Mouse (Mus musculus) gastrocnemius, adult 18-20 months (tissue): ENCODE data around the gene Cntnap2. TPM values are rescaled to one million over a fixed set of nuclear protein-coding genes. Genes with fewer than 3 reads are reported as not detected.

Source experiments
- DNase-seq: peaks from one replicate; pipeline ENCODE4 v3.0.0; 2021; ENCODE audit warnings: low spot score
- total RNA-seq, 2 experiments: library from RNA; stranded (reverse); gene quantifications; 2 replicates each; pipeline ENCODE4 v1.2.3; 2021

The Cntnap2 gene
- total RNA-seq, 2 experiments from 2014 or later, result 7.5 to 8.3 TPM

DNA sequence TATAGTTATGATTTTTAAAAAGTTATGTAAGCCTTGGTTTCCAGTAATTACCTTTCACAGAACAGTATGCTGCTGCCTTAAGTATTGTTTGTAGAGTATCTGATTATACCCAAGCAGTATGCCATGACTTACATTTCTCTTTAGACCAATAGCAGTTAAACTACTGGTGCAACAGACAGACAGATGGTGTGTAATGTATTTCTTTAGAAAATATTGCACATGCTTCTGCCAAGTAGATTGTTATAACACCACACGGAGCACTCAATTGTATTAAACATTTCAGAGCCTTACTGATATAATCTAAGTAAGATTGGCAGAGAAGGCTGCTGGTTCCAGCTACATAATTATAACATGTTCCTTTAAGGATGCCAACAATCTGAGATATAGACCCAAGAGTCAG, 1609.9 kb downstream of the Cntnap2 start:
- DNase-seq, result no peak

DNA sequence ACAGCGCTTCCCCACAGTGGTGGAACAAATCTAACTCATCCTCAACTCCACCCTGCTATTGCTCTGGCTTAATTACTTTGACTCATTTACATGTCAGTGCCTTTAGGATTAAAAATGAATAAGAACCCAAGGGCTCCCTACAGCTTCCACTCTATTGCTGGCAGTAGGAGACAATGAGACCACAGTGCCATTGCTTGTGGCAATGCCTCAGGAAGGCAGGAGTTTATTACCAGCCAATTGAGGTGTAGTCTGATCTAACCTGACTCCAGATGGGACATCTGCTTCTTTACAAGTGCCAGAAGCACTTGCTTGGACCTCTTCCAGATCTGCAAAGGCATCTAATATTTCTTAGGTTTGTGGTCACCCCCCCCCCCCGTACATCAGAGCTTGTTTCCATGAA, 1615.9 kb downstream of the Cntnap2 start:
- DNase-seq, result no peak

DNA sequence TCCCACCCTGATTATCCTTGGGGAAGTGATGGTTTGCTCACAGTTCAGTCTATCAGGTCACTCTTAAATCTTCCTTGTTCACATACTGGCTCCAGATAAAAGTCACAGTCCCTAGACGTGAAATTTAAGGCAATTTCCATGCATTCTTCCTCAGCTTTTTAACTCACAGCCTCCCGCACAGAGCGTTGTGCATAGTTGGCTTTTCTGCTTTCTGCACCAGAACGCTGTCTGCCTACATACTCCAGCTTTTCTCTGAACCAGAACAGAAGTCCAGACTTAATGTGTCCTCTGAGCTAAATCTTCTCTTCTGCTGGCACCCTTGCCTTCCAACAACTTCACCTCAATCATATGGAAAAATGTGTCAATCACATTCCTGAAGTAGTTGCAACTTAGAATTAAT, 1616.5 kb downstream of the Cntnap2 start:
- DNase-seq, result no peak

DNA sequence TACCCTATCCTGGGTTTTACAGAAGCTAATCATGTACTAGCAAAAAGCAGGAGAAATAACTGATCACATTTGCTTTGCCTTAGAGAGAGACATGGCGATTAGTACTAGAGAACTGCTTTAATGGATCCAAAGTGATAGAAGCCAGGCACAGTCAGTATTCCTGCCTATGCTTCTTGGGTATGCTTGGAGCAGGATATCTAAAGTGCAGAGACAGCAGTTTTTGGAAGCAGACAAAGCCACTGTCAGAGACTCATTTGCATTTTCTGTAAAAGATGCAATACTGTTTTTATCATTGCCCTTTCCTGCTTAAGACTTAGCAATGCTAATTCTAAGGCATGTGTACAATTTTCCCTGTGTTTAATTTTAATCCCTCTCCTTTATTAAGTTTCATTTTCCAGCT, 1637.0 kb downstream of the Cntnap2 start:
- DNase-seq, result no peak

- DNase-seq, result no peak
These were observed 1640.2 kb downstream of the Cntnap2 start for GRCm38 (mm10) chr6:46699343-46699742.

- no peak for DNase-seq
These were observed 1645.4 kb downstream of the Cntnap2 start for GRCm38 (mm10) chr6:46704293-46705170.

- no peak for DNase-seq
These were observed 1646.8 kb downstream of the Cntnap2 start for GRCm38 (mm10) chr6:46705926-46706325.

DNA sequence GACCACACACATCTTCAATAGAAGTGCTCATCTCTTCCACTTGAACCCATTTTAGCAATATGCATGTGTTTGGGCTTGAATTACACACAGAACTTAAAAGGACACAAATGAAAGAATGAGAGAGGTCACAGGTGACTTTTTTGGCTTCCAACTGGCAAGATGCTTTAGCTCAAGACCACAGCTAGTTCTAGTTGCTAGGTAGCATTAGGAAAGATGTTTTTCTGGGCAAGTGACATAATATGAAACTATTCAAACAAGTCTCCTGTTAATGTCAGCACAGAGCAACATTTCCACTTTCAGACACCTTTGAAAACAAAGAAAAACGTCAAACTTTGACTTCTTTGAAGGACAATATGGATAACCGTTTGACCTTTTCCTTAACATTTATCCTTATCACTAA, 1657.4 kb downstream of the Cntnap2 start:
- no peak for DNase-seq

- DNase-seq, result no peak
These were observed 1674.6 kb downstream of the Cntnap2 start for GRCm38 (mm10) chr6:46733794-46734193.

DNA sequence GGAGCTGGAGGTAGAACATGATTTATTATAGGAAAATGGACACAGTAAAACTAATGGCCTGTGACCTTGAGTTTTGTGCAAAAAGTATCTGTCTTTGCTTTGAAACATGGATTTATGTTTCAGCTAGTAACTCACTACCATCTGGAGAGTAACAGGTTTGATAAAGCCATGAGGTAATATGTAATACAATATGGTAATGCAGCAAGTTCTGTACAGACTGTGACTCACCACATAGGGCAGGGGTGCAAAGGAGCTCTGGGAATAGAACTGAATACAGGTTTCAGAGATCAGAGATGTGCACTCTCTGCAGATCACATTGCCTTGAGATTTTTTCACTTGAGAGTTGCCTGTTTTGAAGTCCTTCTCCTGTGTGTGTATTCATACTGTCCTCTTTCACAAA, 1689.3 kb downstream of the Cntnap2 start:
- no peak for DNase-seq

- no peak for DNase-seq
These were observed 1704.3 kb downstream of the Cntnap2 start for GRCm38 (mm10) chr6:46763481-46763880.

- DNase-seq, result no peak
These were observed 1715.4 kb downstream of the Cntnap2 start for GRCm38 (mm10) chr6:46774529-46774928.

DNA sequence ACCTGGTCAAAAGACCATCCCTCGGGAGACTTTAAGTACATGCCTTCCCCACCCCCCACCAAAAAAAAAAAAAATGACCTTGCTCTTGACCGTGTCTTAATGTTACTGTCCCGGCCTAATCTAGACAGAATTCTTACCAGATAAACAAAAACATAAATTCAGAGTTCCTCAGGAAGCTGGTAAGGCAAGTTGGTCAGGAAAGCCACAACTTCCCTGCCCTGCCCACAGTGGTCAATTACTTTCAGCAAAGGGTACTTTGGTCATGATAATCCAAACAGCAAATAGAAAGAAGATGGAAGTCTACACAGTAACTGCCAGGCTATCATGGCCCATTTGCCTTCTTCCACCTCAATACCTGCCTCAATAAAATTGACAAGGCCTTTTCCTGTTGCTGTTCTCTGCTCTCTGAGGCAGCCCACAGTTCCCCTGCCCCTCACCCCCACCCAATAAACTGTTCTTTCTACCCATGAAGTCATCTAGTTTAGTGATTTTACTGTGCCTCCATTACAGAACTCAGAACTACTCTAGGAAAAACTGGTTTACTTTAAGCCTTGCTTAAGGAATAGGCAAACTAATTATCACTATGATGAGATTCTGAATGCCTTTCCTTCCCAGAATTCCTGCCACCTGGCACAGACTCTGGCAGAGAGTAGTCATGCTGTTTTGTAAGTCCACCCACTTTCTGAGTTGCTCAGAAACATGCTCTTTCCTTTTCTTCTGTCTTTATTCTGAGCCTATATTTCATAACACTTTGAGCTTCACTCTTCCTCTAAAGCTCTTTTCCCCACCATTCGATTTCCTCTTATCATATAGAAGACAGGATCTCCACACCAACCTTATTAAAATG, 1743.3 kb downstream of the Cntnap2 start:
- DNase-seq, result no peak

DNA sequence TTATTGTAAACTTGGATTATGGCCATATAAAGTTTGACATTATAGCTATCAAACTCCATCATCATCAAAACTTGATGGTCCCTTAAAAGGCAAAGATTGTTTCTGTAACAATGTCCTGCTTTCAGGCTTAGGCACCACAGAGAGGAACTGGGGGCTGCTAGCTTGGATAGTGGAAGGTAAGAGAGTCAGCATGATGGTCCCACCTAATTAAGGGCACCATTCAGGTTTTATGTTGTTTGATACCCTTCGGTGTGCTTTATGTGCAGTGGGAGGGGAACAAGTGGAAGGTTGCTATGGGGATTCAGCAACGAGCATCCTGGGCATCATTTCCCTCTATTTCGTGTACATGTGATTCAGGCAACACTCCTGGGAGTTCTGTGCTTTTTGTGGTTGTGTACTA, 1797.5 kb downstream of the Cntnap2 start:
- DNase-seq, result no peak

- no peak for DNase-seq
These were observed 1801.9 kb downstream of the Cntnap2 start for GRCm38 (mm10) chr6:46861076-46861475.

GRCm38 (mm10) chr6:46866317-46866716, 1807.2 kb downstream of the Cntnap2 start:
- no peak for DNase-seq

DNA sequence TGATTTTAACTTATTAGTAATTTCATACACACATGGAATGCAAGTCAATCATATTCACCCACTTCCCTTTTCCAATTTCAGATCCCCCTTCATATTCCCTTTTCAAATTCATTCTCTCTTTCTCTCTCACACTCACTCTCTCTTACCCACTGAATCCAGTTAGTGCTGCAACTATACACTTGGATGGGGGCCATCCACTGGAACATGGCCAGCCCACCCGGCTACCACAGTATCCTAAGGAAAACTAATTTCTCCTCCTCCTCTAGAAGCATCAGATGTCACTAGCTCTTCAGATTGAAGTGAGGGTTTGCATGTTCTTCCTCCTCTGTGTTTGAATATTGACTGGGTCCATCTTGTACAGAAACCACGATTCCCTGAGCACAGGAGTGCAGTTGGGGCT, 1827.1 kb downstream of the Cntnap2 start:
- no peak for DNase-seq

DNA sequence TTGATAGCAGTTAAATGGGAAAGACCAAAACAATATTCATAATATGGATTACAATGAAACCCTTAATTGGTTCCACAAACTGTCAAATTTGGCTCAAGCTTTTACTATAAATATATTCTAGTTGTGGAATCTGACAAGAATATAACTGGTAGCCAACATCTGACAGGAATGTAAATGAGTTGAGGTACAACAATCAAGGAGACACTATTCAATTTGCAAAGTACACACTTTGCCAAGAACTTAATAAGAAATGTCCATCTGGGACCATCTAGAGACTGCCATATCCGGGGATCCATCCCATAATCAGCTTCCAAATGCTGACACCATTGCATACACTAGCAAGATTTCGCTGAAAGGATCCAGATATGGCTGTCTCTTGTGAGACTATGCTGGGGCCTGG, 1850.0 kb downstream of the Cntnap2 start:
- no peak for DNase-seq

- no peak for DNase-seq
These were observed 1859.6 kb downstream of the Cntnap2 start for GRCm38 (mm10) chr6:46918701-46919274.

DNA sequence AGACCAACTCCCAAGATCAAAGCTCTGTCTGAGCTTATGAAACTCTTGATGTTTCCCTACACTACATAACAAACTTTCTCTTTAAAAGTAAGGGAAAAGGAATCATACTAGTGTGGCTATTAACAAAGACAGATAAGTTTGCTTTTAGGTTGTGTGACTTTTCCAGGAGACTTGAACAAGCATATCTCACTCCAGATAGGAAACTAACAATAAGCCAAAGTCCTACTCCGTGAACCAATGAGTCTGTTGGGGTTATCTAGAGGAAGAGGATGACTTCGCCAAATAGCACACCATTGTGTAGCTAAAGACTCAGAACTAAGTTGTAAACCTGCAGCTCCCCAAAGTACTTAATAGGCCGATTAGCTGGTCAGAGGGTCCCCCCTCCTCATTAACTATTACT, 1860.8 kb downstream of the Cntnap2 start:
- DNase-seq, result no peak

DNA sequence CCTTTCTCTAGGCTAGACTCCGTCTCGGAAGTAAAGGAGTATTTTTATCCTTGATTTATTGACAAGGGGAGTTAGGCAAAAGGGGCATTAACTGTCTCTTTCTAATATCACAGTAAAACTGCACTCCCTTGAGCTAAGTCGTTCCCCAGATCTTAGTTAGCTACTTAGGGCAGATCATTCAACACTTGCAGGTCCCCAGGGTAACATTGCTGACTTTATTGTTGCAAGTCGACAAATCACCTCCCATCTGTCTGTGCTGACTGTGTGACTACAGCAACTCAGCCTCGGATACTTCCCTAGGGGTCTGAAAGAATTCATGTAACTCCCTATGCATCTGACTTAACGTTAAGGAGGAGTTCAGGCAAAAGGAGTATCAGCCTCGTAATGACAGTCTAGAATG, 1865.6 kb downstream of the Cntnap2 start:
- no peak for DNase-seq

- no peak for DNase-seq
These were observed 1886.5 kb downstream of the Cntnap2 start for GRCm38 (mm10) chr6:46945703-46946102.
